Mouse (Mus musculus): ENCODE results near the gene Rin1. TPM values are rescaled to one million over a fixed set of nuclear protein-coding genes. Genes with fewer than 3 reads are reported as not detected.

The Rin1 gene
- polyA plus RNA-seq, 2 experiments = 2.6 to 4.9 TPM

DNA sequence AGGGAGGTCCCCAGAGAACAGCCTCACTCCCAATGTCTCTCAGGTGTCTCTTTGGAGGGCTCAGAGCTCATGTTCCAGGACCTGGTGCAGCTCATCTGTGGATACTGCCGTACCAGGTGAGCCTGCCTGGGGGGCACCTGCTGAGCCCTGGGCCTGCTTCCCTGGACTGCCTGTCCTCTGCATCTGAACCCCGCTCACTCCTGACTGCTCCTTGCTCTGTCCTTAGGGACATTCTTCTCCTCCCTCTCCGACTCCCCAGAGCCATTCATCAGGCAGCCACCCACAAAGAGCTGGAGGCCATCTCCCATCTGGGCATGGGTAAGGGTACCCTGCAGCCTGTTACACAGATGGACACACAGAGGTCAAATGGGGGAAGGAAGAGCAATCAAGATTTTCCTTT, 1.2 kb downstream of the Rin1 start:
- H3K4me3 ChIP-seq (replicated peaks; ENCODE audit: low read length) = no peak overlapping the region
- WGBS = 29% methylated on average over 3 of the region's 3 CpGs

DNA sequence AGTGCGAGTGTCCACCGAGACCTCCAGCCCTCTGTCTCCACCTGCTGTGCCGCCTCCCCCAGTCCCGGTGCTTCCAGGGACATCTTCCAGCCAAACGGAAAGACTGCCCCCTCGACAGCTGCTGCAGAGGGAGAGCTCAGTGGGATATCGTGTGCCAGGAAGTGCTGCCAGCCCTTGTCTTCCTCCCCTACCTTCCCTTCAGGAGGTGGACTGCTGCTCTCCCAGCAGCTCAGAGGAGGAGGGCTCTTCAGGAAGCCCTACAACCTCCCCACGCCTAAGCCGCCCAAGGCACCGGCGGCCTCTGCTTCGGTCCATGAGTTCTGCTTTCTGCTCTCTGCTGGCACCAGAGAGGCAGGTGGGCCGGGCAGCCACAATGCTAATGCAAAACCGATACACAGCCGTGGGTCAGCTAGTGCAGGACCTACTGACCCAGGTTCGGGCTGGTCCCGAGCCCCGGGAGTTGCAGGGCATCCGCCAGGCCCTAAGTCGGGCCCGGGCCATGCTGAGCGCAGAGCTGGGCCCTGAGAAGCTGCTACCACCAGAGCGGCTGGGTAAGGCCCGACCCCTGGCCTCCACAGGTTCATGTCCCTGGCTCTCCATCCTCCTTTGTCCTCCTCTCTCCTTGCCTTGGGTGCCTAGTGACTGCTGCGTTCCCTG, 2.0 kb downstream of the Rin1 start:
- no peak overlapping the region for H3K9ac ChIP-seq (ENCODE audit: low read depth, low read length, severe bottlenecking)
- no peak for DNase-seq (ENCODE audit: low spot score)
- peaks cover 24% of the 10 kb centered on the region for H3K36me3 ChIP-seq (ENCODE audit: control insufficient read depth, insufficient read depth, low read length)
- no peak overlapping the region for H3K4me2 ChIP-seq (replicated peaks; ENCODE audit: low read depth, low read length, severe bottlenecking)
- H3K4me1 ChIP-seq (ENCODE audit: control insufficient read depth, insufficient read depth, low read length) = peaks cover 12% of the 10 kb centered on the region
- no peaks in the 10 kb centered on the region for H3K9me3 ChIP-seq (ENCODE audit: control insufficient read depth, low read length)
- H3K27me3 ChIP-seq (ENCODE audit: control insufficient read depth, insufficient read depth, low read length) = peaks cover 25% of the 10 kb centered on the region
- no peak for ATAC-seq (ENCODE audit: low FRiP score, low read depth)
- no peak overlapping the region for H3K27ac ChIP-seq (replicated peaks; ENCODE audit: low read depth, low read length)
- H3K4me3 ChIP-seq (replicated peaks; ENCODE audit: low read length) = no peak overlapping the region
- TF ChIP-seq POLR2A (IDR thresholded peaks at IDR 0.05; ENCODE audit: borderline replicate concordance, extremely low read depth, insufficient read depth, insufficient read length) = no peak
- 27% methylated on average over 21 of the region's 25 CpGs for WGBS

More for the DNA sequence above, 1.2 kb downstream of the Rin1 start:
- Histone ChIP-seq H3K9me3 (ENCODE audit: control insufficient read depth, low read length) (no peaks in the 10 kb centered on the region), H3K4me2 (replicated peaks; ENCODE audit: low read depth, low read length, severe bottlenecking) (peak overlapping the region; percentile 31; the same call in 1 of the 2 replicates), H3K27ac (replicated peaks; ENCODE audit: low read depth, low read length) (no peak overlapping the region), H3K27me3 (ENCODE audit: control insufficient read depth, insufficient read depth, low read length) (peaks cover 25% of the 10 kb centered on the region), H3K9ac (ENCODE audit: low read depth, low read length, severe bottlenecking) (no peak overlapping the region), H3K36me3 (ENCODE audit: control insufficient read depth, insufficient read depth, low read length) (peaks cover 32% of the 10 kb centered on the region), H3K4me1 (ENCODE audit: control insufficient read depth, insufficient read depth, low read length) (peaks cover 8% of the 10 kb centered on the region)
- ATAC-seq (ENCODE audit: low FRiP score, low read depth) (no peak), DNase-seq (ENCODE audit: low spot score) (no peak)
- no peak for TF ChIP-seq POLR2A (IDR thresholded peaks at IDR 0.05; ENCODE audit: borderline replicate concordance, extremely low read depth, insufficient read depth, insufficient read length)

DNA sequence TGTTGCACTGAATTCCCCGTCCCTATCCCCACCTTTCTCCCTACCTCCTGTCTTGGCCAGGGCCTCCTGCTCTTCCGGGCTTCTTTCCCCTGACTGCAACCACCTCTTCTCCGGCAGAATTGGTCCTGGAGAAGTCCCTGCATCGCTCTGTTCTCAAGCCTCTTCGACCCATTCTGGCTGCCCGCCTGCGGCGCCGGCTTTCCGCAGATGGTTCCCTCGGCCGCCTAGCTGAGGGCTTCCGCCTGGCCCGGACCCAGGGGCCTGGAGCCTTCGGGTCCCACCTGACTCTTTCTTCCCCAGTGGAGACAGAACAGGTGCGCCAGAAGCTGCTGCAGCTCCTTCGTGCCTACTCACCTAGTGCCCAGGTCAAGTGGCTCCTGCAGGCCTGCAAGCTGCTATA, 2.6 kb downstream of the Rin1 start:
- no peak overlapping the region for H3K9ac ChIP-seq (ENCODE audit: low read depth, low read length, severe bottlenecking)
- H3K9me3 ChIP-seq (ENCODE audit: control insufficient read depth, low read length) = no peaks in the 10 kb centered on the region
- no peak overlapping the region for H3K4me2 ChIP-seq (replicated peaks; ENCODE audit: low read depth, low read length, severe bottlenecking)
- no peak overlapping the region for H3K27ac ChIP-seq (replicated peaks; ENCODE audit: low read depth, low read length)
- no peak overlapping the region for H3K4me3 ChIP-seq (replicated peaks; ENCODE audit: low read length)
- peaks cover 12% of the 10 kb centered on the region for H3K4me1 ChIP-seq (ENCODE audit: control insufficient read depth, insufficient read depth, low read length)
- 63% methylated on average over 17 of the region's 17 CpGs for WGBS
- TF ChIP-seq POLR2A (IDR thresholded peaks at IDR 0.05; ENCODE audit: borderline replicate concordance, extremely low read depth, insufficient read depth, insufficient read length) = no peak
- DNase-seq (ENCODE audit: low spot score) (no peak), ATAC-seq (ENCODE audit: low FRiP score, low read depth) (no peak)
- peaks cover 18% of the 10 kb centered on the region for H3K36me3 ChIP-seq (ENCODE audit: control insufficient read depth, insufficient read depth, low read length)
- H3K27me3 ChIP-seq (ENCODE audit: control insufficient read depth, insufficient read depth, low read length) = peaks cover 25% of the 10 kb centered on the region

DNA sequence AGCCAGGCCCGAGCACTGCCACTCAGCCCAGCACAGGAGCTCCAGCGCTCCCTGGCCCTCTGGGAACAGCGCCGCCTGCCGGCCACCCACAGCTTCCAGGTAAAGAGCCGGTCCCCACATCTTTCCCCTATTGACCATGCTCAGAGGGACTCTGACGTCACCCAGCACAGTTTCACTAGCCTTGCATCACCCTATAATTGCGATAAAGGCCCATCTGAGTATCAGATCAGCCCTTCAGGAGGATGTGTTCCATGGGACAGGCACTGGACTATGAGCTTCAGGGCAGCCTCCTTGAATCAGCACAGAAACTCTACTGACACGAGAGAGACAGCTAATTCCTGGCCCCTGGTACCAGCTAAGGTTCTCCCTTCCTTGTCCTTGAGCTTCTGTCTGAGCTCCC, 3.6 kb downstream of the Rin1 start:
- no peak overlapping the region for H3K4me2 ChIP-seq (replicated peaks; ENCODE audit: low read depth, low read length, severe bottlenecking)
- no peak overlapping the region for H3K27ac ChIP-seq (replicated peaks; ENCODE audit: low read depth, low read length)
- no peaks in the 10 kb centered on the region for H3K9me3 ChIP-seq (ENCODE audit: control insufficient read depth, low read length)
- H3K9ac ChIP-seq (ENCODE audit: low read depth, low read length, severe bottlenecking) = no peak overlapping the region
- H3K4me3 ChIP-seq (replicated peaks; ENCODE audit: low read length) = no peak overlapping the region
- WGBS = 14% methylated on average over 9 of the region's 9 CpGs
- TF ChIP-seq POLR2A (IDR thresholded peaks at IDR 0.05; ENCODE audit: borderline replicate concordance, extremely low read depth, insufficient read depth, insufficient read length) = no peak
- no peak for ATAC-seq (ENCODE audit: low FRiP score, low read depth)
- DNase-seq (ENCODE audit: low spot score) = no peak
- H3K36me3 ChIP-seq (ENCODE audit: control insufficient read depth, insufficient read depth, low read length) = peaks cover 10% of the 10 kb centered on the region
- H3K27me3 ChIP-seq (ENCODE audit: control insufficient read depth, insufficient read depth, low read length) = peaks cover 25% of the 10 kb centered on the region
- H3K4me1 ChIP-seq (ENCODE audit: control insufficient read depth, insufficient read depth, low read length) = peaks cover 17% of the 10 kb centered on the region

GRCm38 (mm10) chr19:5056251-5056650, 6.0 kb downstream of the Rin1 start:
- no peak overlapping the region for H3K4me2 ChIP-seq (replicated peaks; ENCODE audit: low read depth, low read length, severe bottlenecking)

More at GRCm38 (mm10) chr19:5056251-5056650, 6.0 kb downstream of the Rin1 start:
- Histone ChIP-seq H3K4me1 (ENCODE audit: control insufficient read depth, insufficient read depth, low read length) (peaks cover 32% of the 10 kb centered on the region), H3K9me3 (ENCODE audit: control insufficient read depth, low read length) (no peaks in the 10 kb centered on the region), H3K36me3 (ENCODE audit: control insufficient read depth, insufficient read depth, low read length) (no peaks in the 10 kb centered on the region), H3K27me3 (ENCODE audit: control insufficient read depth, insufficient read depth, low read length) (peaks cover 23% of the 10 kb centered on the region), H3K27ac (replicated peaks; ENCODE audit: low read depth, low read length) (no peak overlapping the region), H3K4me3 (replicated peaks; ENCODE audit: low read length) (no peak overlapping the region), H3K9ac (ENCODE audit: low read depth, low read length, severe bottlenecking) (no peak overlapping the region)
- DNase-seq (ENCODE audit: low spot score) (peak; percentile 48), ATAC-seq (ENCODE audit: low FRiP score, low read depth) (peak; percentile 56; the same call in 1 of the 2 replicates)
- TF ChIP-seq POLR2A (IDR thresholded peaks at IDR 0.05; ENCODE audit: borderline replicate concordance, extremely low read depth, insufficient read depth, insufficient read length) = no peak
- 8% methylated on average over 6 of the region's 6 CpGs for WGBS
